Mouse (Mus musculus) layer of hippocampus, postnatal 10 days (tissue): Measurements from ENCODE around the gene Fhit. TPM values are rescaled to one million over a fixed set of nuclear protein-coding genes. Genes with fewer than 3 reads are reported as not detected.

Source experiments
- DNase-seq, 2 experiments: peaks; one replicate each; pipeline ENCODE4 v3.0.0; 2021; ENCODE audit warnings: low spot score in 2 of 2
- total RNA-seq, 2 experiments: library from RNA; stranded (reverse); gene quantifications; 2 replicates each; pipeline ENCODE4 v1.2.3; 2021

Gene Fhit
- total RNA-seq, 2 experiments from 2014 or later: 4.4 to 6.9 TPM

DNA sequence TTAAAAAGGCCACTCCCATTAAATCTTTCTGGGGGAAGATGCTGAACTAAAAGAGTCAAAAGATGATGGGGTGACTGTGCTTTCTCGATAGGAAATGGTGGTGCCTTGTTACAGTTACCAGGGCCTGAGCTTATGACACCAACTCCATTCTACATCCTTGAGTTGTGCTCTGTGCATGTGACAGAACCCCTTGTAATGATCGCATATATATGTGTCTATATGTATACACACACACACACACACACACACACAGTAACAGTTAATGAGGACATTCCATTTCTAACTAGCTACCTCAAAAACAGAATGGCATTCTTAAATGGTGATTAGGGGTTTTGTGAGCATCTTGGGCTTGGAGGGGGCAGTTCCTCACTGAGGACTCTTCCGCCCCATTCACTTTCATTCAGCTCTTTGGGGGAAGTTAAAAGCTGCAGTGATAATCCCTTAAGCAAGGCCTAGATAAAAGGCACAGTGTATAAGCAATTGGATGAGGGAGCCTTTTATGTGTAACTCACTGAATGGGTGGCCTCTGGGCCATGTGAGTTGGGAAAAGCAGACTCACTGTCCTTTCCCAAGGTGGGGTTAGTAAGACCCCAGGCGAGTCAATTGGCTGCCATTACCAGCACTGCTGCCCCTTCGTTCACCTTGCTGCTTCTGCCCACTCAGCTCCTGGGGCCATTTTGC lies 449.9 kb downstream of the Fhit start:
- DNase-seq: no peak

DNA sequence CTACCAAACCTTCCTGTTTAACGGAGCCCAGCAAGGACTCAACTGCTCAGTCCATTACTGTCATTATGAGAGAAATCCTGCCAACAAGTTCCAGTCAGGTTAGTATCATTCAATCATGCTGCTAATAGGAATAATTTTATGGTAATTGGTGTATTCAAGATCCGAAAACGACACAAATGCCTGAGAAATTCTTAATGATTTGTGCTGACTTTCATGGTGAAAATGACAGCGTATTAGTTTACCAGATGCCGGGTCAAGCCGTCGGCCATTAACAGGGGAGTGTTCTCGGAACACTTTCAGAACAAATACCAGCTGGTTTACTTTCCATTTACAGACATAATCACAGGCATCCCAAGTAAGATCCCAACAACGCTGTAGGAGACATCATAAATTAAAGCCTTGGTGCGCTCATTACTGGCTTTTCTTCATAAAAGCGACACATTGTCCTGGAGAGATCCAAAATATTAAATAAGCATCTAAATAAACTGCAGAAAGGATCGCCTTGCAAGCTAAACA lies 451.0 kb downstream of the Fhit start:
- DNase-seq: no peak

DNA sequence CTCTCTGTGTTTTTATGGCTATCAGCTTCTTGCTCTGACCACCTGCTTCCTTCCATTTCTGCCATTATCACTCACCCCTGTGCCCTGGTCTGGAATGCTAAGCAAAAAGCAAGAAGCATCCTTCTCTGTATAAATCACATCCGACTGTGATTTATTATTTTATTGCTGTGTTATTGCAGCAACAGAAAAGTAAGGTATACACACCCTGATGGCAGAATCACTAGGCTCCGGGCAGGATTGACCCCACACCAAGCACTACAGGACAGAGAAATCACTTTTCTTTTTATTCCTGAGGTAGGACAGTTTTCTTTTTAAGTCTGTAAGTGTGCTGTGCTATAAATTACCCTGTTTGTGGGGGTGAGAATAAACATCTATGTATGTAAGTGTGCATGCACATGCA lies 460.1 kb downstream of the Fhit start:
- no peak for DNase-seq

DNA sequence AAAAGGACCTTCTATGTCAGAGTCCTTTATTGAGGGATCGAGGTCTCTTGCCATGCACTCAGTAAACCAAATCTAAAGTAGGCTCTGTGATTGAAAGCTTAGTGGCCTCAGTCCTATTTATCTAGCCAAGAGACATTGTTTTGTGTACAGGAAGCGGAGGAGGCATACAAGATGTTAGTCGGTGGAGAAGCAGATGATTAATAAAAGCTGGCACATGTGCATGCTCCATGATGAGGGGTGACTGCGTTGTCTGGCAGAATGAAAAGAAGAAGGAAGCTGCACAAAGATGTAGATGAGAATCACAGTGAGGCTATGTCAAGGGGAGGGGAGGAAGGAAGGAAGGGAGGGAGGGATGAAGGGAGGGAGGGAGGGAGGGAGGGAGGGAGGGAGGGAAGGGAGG lies 481.8 kb downstream of the Fhit start:
- DNase-seq: peak in 1 of 2 experiments; percentile 14

DNA sequence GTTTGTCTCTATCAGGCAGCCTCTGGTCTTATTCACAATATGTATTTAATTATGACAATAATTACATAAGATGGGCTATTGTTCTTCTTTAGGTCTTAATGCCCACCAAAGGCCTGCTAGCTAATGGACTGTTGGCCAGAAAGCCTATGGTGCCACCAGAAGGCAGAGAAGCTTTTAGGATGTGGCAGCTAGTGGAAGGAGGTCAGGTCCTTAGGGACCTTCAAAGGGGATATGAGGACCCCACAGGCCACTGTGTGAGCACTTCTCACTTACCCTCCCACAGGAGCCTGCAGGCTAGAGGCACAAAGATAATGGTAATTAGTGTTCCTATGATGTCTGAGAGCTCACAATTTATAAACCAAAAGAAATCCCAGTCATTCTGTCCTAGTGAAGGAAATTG lies 482.2 kb downstream of the Fhit start:
- no peak for DNase-seq

DNA sequence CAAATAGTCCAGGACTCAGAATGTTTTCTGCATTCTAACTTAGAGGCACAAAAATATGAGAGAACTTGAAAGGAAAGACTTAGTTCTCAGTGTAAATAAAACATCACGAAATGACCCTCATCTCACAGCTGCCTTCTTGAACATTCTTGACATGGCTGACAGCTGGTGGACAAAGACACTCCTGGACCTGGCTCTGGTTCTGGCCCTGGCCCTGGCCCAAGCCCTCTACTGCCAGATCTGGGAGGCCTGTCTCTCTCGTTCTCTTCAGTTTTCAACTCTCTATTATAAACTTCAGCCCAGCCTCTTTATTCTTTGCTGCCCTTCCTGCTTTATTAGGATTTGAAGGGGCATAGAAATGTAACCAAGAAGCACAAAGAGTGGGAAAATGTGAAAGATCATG lies 484.2 kb downstream of the Fhit start:
- peak; percentile 12 to 27 for DNase-seq

DNA sequence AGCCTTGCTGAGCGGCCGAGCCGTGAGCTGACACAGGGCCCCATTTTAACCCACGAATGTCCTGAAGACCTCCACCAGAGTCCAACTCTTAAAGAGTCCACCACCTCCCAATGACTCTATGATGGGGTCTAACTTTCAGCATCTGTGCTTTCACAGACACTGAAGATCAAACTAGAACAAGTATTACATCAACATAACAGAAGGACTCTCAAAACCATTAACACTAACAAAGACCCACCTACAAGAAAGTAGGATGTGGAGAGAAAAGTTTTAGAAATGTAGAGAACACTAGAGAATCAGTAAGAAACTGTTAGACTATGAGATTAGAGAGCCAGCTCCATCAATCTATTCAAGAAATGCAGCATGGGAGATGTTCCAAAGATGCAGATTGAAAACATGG lies 501.6 kb downstream of the Fhit start:
- no peak for DNase-seq

DNA sequence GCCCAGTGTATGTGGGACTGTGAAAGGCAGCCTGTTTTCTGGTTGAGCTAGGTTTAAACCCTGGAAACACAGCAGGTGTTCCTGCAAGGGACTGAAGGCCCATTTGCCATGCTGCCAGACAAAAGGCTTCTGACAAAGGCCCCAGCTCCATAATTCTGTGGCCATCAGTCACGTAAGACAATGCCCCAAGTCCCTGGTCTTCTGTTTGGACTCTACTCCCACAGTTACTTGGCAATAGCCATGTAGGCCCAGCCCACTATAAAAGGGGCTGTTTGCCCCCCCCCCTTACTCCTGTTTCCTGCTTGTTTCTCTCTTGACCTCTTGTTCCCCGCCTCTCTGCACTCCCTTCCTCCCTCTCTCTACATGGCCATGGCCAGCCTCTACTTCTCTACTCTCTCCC lies 502.5 kb downstream of the Fhit start:
- DNase-seq: no peak

DNA sequence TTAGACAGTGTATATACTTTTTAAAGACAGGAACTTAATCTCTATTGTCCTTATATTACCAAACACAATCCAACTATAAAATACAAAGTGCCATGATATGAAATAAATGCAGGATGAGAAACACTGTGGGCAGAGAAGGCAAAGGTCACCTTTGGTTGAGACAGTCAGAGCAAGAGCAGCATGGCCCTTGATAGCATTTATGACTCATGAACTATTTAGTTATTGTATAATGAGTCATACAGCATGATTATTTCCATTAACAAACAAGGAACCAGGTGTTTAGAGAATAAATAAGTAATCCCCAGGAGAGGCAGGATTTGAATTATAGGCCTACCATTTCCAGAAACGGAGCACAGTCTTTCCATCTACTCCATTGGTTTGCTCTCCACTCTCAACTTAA lies 503.6 kb downstream of the Fhit start:
- no peak for DNase-seq

DNA sequence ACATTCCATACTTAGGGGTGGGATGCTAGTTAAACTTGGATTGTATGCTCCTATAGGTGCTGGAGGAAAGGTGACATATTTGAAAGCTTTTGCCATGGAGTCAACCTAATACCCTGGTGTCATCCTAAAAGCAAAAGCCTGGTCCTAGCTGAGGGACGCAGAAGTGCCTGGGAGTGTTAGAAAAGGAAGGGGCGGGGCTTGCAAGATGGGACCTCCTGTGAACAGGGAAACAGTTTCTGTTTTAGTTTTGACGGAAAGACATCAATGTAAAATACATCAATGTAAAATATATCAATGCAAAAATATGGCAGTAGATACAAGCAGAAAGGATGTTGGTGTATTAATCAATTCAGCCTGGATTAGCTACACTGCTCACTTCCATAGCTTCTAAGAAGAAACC lies 504.5 kb downstream of the Fhit start:
- DNase-seq: no peak

DNA sequence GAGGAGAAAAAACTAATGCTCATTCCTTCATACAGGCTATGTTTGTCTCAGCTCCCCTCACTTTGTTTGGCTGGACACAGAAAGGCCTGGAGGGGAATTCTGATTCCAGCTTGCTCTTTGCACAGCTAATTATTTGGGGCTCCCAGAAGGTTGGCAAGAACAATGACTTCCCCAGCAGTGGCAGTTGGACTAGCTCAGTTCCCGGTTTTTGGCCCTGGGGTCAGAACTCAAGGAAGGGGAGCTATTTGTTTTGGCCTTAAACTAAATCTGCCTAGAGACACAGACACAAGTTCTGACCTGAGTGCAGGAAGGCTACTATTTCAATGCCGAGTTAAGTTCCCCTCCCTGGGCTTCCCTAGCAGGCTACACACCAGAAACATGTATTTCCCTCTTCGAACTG lies 506.0 kb downstream of the Fhit start:
- DNase-seq: no peak

DNA sequence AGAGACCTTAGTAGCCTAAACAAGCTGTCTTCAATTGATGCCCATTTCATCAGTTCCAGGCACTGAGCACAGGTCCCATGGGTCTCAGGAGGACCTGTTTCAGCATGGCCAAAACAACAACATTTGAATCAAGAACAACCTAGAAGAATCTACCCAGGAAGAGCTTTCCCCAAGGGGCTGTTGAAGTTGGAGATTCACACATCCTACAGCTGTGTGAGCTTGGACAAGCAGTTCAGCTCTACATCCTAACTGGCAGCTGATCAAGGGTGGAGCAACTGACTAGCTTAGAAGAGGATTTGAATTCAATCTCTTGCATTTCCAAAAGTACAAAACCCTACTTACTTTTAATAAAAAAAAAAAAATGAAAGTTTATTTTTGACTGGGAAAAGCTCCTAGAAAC lies 514.0 kb downstream of the Fhit start:
- DNase-seq: no peak

DNA sequence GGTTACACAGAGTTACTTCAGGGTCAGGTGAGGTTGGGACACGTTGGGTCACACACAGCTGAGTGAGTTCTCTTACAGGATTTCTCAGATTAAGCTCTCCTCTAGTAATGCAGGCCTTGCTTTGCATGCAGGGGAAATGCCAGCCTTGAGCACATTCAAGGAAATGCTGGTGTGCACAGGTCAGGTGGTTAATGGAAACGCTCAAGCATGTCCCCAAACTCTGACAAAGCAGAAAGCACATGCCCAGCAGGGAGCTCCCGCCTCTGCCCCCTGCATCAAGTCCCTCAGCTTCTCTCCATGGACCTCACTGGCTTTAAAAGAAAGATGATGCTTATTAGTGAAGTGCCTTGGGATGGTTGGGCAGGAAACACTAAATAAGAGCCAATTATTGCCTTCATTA lies 530.1 kb downstream of the Fhit start:
- DNase-seq: no peak

DNA sequence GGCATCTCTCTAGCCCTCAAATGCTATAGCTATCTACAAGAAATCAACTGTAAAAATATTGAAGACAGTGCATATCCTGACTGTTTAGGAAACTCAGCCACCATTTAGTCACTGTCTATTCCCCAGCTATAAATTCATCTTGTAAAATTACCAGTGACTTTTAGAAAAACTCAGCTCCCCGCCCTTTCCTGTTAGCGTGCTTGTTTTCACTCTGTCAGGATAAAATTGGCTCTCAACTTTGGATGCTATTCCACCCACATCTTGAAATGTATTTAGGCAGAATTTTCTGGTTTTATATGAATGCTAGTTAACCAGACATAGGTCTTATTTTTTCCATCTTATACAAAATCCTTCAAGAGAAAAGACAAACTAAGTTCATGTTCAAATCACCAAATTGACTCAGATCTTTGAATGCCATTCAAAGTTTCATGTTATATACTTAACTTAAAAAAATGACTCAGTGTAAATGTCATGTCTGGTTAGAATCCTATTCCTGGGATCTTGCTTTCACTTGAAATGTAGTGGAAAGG lies 530.9 kb downstream of the Fhit start:
- DNase-seq: no peak

DNA sequence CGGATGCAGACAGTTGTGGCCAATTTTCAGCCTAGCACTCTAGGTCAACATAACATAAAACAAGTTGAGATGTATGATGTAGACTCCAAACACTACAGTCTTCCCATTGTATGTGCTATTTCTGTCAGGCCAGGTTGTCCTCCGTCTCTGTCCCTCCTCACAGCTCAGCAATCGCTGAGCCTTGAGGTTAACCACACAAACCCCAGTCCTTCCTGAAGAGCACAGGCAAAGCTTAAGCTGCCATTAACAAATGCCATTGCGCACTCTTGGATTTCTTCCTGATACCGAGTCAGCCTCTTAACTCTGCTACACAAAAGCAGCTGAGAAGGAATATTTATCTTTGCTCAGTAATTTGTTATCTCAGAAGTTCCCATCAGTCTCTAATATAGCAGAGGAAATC lies 568.4 kb downstream of the Fhit start:
- no peak for DNase-seq

DNA sequence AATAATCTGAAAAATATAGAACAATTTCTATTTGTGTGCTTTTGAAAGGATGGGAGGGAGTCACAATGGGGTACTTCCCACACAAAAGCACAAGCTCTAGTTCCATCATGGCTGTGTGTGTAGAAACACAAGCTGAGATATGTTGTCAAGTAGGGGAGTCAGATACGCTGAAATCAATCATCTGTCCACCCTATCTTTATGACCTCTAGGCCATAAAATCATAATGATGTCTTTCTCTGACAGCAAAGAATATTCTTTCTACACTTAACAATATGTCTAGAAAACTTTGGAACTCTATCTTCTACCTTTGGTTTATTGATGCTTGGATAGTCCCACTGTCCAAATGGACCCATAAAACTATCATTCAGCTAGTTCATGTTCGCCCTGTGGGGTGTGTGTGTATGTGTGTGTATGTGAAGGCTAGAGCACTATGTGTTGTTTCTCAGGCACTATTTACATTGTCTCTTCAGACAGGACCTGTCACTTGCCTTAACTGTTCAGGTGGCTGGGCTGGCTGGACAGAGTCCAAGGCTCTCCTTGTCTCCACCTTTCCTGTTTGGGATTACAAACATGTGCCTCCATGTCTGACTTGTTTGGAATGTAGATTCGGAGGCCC lies 592.8 kb downstream of the Fhit start:
- no peak for DNase-seq

DNA sequence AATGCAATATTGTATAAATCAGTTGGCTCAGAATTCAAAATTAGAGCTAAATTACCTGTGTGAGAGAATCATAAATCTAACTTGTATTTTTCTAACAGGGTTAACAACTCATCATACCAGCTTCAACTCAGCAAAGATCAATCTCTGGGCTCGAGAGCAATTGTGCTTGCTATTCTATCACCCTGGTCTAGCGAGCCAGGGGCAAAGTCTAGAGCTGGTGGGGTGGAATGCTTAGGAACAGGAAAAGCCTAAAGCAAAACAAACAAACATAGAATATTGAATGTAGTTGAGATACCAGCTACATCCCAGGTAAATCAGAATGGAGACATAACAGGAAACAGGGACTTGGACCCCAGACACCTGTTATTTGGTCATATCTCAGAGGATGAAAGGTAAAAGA lies 594.1 kb downstream of the Fhit start:
- no peak for DNase-seq

DNA sequence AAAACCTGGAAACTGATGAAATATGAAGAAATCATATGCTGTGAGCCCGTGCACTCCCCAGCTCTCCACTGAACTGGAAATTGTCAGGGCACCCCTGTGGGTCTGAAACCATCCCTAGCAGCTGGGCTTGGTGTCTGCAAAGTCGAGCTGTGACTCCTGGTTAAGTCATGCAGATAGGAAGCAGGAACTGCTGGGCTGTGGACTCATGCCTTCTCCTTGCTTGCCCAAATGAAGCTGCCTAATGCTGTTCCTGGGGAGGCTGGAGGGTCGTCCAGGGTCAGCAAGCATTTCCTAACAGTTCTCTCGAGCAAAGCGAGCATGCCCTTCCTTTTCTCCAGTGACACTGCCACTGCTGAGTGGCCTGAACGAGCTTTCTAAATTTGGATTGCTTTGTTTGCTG lies 607.1 kb downstream of the Fhit start:
- no peak for DNase-seq

DNA sequence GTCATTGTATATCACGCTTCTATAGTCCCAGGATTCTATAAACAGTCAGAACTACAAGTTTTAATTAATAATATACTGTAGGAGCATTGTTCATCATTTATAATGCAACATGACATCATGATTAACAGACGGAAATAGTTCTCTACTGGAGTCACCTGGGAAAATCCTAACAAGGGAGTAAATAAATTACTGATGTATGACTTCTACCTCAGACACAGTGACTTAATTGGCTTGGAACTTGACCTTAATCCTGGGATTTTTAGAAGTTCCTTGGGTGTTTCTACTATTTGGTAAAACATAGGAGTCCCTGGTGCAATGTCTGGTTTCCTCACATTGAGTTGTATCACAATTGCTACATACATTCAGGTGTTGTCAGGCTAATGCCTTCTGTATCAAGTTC lies 613.2 kb downstream of the Fhit start:
- DNase-seq: no peak

DNA sequence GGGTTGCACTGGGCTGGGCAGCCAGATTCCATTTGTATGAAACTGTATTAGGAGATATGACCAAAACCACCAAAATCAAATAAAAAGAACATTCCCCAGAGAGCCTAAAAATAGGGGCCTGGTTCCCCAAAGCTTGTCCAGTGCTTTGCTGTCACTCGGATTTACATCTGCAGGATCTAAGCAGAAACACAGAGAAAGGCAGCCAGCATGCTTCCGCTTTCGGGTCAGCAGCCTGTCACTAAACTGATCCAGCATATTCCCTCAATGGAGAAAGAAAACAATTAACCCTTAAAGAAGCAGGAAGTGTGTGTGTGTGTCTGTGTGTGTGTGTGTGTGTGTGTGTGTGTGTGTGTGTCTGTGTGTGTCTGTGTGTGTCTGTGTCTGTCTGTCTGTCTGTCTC lies 615.9 kb downstream of the Fhit start:
- DNase-seq: no peak

DNA sequence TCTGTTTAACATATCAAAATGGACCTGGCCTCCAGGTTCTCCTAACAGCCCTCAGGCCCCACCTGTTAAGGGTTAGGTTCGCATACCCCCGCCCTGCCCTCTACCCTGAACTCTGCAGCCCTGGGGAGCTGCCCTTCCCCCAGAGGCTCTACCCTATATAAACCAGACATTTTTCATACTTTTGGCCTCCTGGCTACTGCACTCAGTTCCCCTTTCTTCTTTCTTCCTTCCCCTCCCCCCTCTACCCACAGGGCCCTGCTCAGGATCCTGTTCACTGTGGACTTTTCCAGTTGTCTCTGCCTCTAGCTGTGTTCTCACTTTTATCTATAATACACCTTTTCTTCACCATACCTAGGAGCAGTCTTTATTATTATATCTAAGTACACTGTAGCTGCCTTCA lies 627.0 kb downstream of the Fhit start:
- no peak for DNase-seq

DNA sequence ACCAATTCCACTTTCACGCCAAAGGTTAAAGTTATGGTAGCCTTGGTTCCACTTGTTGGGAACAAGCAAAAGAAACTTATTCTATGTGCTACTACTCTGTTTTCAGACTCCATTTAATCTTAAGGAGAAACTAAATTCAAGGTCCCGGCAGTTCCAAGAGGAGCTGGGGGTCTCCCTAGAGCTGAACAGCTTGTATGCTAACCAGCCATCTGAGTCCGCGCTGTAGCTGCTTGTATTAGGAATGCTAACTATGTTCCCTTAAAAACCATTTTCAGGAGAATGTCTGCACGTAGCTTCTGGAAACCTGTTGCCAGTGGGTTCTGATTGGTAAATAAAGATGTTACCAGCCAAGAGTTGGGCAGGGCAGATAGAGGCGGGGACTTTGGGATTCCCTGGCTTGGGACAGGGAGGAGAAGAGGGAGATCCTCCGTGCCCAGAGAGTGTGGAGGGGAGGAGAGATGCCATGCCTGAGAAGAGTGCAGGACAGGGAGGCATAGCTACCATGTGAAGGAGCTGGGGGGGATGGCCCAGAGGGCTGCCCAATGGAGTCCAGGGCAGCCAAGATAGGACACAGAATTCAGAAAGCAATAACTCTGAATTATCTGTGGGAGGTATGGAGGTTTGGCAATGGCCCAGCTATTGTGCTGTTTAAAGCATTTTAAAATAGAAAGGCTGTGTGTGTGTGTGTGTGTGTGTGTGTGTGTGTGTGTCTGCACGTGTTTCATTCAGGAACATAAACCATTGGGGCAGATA lies 629.9 kb downstream of the Fhit start:
- DNase-seq: no peak
